In genomic region chr7:36262124-36262710, GRCm38 (mm10) we compare ENCODE assay signal across 22 mouse cellular contexts.
DNase-seq lines count a peak whose midpoint lies in the region; ATAC-seq and TF ChIP-seq lines count a peak whose summit lies in the region.
"Had no signal": no experiment of that assay in that cellular context is flagged by ENCODE, and none has a peak within 500 bp of the region (broad histone marks: within the 10 kb centered on the region; RNA-seq: fewer than 3 reads in every experiment).

No protein-coding gene starts in this region.

- intact Hi-C loops in heart, adult 2 months (cut with DNase I), result no loop called here

- H3K79me2 ChIP-seq in heart, adult 2 months (replicated peaks; ENCODE audit: control insufficient read depth, insufficient read depth, low read length), result no peaks in the 10 kb centered on the region
- no peaks in the 10 kb centered on the region for H3K79me2 ChIP-seq in liver, adult 2 months (ENCODE audit: control insufficient read depth, insufficient read depth, low read length)

- no peaks in the 10 kb centered on the region for H3K36me3 ChIP-seq in heart, adult 2 months (ENCODE audit: control insufficient read depth, insufficient read depth, low read length)
- H3K36me3 ChIP-seq in liver, adult 2 months (ENCODE audit: control insufficient read depth, insufficient read depth, low read length), result no peaks in the 10 kb centered on the region
- H3K36me3 ChIP-seq in liver, embryonic 12.5 days, result no peaks in the 10 kb centered on the region
- H3K36me3 ChIP-seq: embryonic facial prominence, embryonic 15.5 days; heart, embryonic 13.5 days; hindbrain, embryonic 15.5 days; intestine, embryonic 15.5 days; neural tube, embryonic 15.5 days had no signal

- no peaks in the 10 kb centered on the region for H3K27me3 ChIP-seq in heart, adult 2 months (ENCODE audit: control insufficient read depth, insufficient read depth, low read length)
- peaks cover 2% of the 10 kb centered on the region; the same call in 1 of the 2 replicates for H3K27me3 ChIP-seq in liver, adult 2 months (ENCODE audit: control insufficient read depth, insufficient read depth, low read length)
- no peaks in the 10 kb centered on the region for H3K27me3 ChIP-seq in liver, embryonic 12.5 days (replicated peaks)
- H3K27me3 ChIP-seq: CH12.LX; embryonic facial prominence, embryonic 15.5 days; heart, embryonic 13.5 days; hindbrain, embryonic 15.5 days; intestine, embryonic 15.5 days; megakaryocyte, embryonic 14.5 days; neural tube, embryonic 15.5 days had no signal

- no peak for TF ChIP-seq CTCF in heart, adult 2 months (IDR thresholded peaks at IDR 0.05)
- no peak for TF ChIP-seq CTCF in liver, adult 2 months (IDR thresholded peaks at IDR 0.05; ENCODE audit: low read depth, low read length)
- TF ChIP-seq CTCF in layer of hippocampus, adult 2 months (conservative IDR thresholded peaks at IDR 0.05), result no peak

- H3K9ac ChIP-seq in heart, adult 2 months (ENCODE audit: low read depth, low read length), result no peak overlapping the region
- H3K9ac ChIP-seq in liver, adult 2 months (ENCODE audit: low read depth, low read length), result no peak overlapping the region
- H3K9ac ChIP-seq in liver, embryonic 12.5 days, result no peak overlapping the region
- H3K9ac ChIP-seq: embryonic facial prominence, embryonic 15.5 days; heart, embryonic 13.5 days; hindbrain, embryonic 15.5 days; intestine, embryonic 15.5 days; neural tube, embryonic 15.5 days had no signal

- WGBS in heart, adult 2 months, result 51% methylated on average over 8 of the region's 8 CpGs
- WGBS in liver, adult 2 months, result 74% methylated on average over 8 of the region's 8 CpGs
- WGBS in liver, embryonic 12.5 days (ENCODE audit: insufficient replicate concordance), result 67% methylated on average over 8 of the region's 8 CpGs

- no peak for TF ChIP-seq EP300 in heart, adult 2 months (IDR thresholded peaks at IDR 0.05; ENCODE audit: insufficient read depth, low read depth, low read length)

- H3K27ac ChIP-seq in heart, adult 2 months, result no peak overlapping the region
- H3K27ac ChIP-seq in liver, adult 2 months (replicated peaks; ENCODE audit: insufficient read depth, low read depth, low read length), result no peak overlapping the region; the same call in 1 of the 2 replicates
- no peak overlapping the region for H3K27ac ChIP-seq in liver, embryonic 12.5 days
- H3K27ac ChIP-seq in layer of hippocampus, adult 2 months, result no peak overlapping the region
- H3K27ac ChIP-seq: embryonic facial prominence, embryonic 15.5 days; heart, embryonic 13.5 days; hindbrain, embryonic 15.5 days; intestine, embryonic 15.5 days; neural tube, embryonic 15.5 days had no signal

- no peak overlapping the region for H3K4me2 ChIP-seq in liver, embryonic 12.5 days
- H3K4me2 ChIP-seq: embryonic facial prominence, embryonic 15.5 days; heart, embryonic 13.5 days; hindbrain, embryonic 15.5 days; intestine, embryonic 15.5 days; neural tube, embryonic 15.5 days had no signal

- DNase-seq in heart, adult 11 months, result peak; percentile 91
- no peak for DNase-seq in heart, adult 2 months
- DNase-seq in liver, adult 2 months (ENCODE audit: extremely low read depth, low read depth, low spot score), result peak; percentile 28
- peak; percentile 22 for DNase-seq in right cerebral cortex, postnatal 25 days
- no peak for DNase-seq in right cerebral cortex, postnatal 10 days (ENCODE audit: low spot score in 2 of 2)
- no peak for DNase-seq in layer of hippocampus, adult 2 months (ENCODE audit: low spot score in 2 of 2)
- DNase-seq: adrenal gland, postnatal 14 days; cerebellum, adult 11-12 months; cerebellum, postnatal 14 days; heart, postnatal 36 days; kidney, postnatal 4 days; midbrain, embryonic 14.5 days; spleen, adult 18-20 months; thymus, postnatal 25 days had no signal

- no peak for TF ChIP-seq POLR2A in heart, adult 2 months (IDR thresholded peaks at IDR 0.05; ENCODE audit: insufficient read depth, low read depth, low read length)
- TF ChIP-seq POLR2A in liver, adult 2 months (IDR thresholded peaks at IDR 0.05; ENCODE audit: extremely low read depth, insufficient read depth, low read length), result no peak

- no peaks in the 10 kb centered on the region for H3K4me1 ChIP-seq in heart, adult 2 months (ENCODE audit: control insufficient read depth, insufficient read depth, low read length)
- H3K4me1 ChIP-seq in liver, adult 2 months (ENCODE audit: control insufficient read depth, insufficient read depth, low read length), result no peaks in the 10 kb centered on the region
- no peaks in the 10 kb centered on the region for H3K4me1 ChIP-seq in liver, embryonic 12.5 days
- H3K4me1 ChIP-seq: embryonic facial prominence, embryonic 15.5 days; heart, embryonic 13.5 days; hindbrain, embryonic 15.5 days; intestine, embryonic 15.5 days; megakaryocyte, embryonic 14.5 days had no signal

- no peak overlapping the region for H3K4me3 ChIP-seq in heart, adult 2 months
- H3K4me3 ChIP-seq in liver, adult 2 months (ENCODE audit: insufficient read depth, low read depth, low read length), result no peak overlapping the region
- H3K4me3 ChIP-seq in liver, embryonic 12.5 days, result no peak overlapping the region
- no peak overlapping the region for H3K4me3 ChIP-seq in layer of hippocampus, adult 2 months
- H3K4me3 ChIP-seq: embryonic facial prominence, embryonic 15.5 days; heart, embryonic 13.5 days; hindbrain, embryonic 15.5 days; intestine, embryonic 15.5 days; megakaryocyte, embryonic 14.5 days; neural tube, embryonic 15.5 days had no signal

- H3K9me3 ChIP-seq in liver, embryonic 12.5 days (replicated peaks), result no peaks in the 10 kb centered on the region
- H3K9me3 ChIP-seq: embryonic facial prominence, embryonic 15.5 days; heart, embryonic 13.5 days; hindbrain, embryonic 15.5 days; intestine, embryonic 15.5 days; neural tube, embryonic 15.5 days had no signal

- ATAC-seq in liver, embryonic 12.5 days, result no peak
- ATAC-seq: intestine, embryonic 15.5 days had no signal

Comparison
In these comparisons a context has a peak if more than half of its experiments do, and no peak if none do; other contexts are left out.
1. DNase-seq: peak in heart, adult 11 months (single experiment), liver, adult 2 months (single experiment) and right cerebral cortex, postnatal 25 days (single experiment); none in heart, adult 2 months (0 of 2), right cerebral cortex, postnatal 10 days (0 of 2) and layer of hippocampus, adult 2 months (0 of 2).